Mouse (Mus musculus): ENCODE measurements around the gene Pygo2. TPM values are rescaled to one million over a fixed set of nuclear protein-coding genes. Genes with fewer than 3 reads are reported as not detected.
"Not testable (repeated sequence)": the region's sequence is repeated elsewhere in the genome, so short reads cannot be mapped to it uniquely, and the experiment has no call there.

The Pygo2 gene
- polyA plus RNA-seq, 1 experiment from 2014 or later = 43.5 TPM

DNA sequence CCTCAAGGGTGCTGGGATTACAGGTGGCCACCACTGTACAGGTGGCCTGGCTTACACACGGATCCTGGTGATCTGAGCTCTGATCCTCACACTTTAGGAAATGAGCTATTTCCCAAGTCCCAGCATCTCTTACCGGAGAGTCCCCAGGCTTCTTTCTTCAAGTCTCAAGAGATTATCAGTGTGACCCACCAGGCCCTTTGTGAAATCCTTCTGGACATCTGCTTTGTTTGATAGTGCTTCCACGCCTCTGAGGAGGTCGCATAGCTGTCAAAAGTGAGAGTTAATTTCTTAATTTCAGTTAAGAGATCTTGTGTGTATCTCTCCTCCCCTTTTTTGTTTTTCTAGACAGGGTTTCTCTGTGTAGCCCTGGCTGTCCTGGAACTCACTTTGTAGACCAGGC is 4.1 kb upstream of the Pygo2 start:
- H3K27ac ChIP-seq = no peak overlapping the region
- peaks cover 45% of the 10 kb centered on the region for H3K4me1 ChIP-seq
- H3K9ac ChIP-seq = no peak overlapping the region
- H3K27me3 ChIP-seq = no peaks in the 10 kb centered on the region
- WGBS = 86% methylated on average over 4 of the region's 4 CpGs
- H3K4me3 ChIP-seq (replicated peaks) = no peak overlapping the region
- no peaks in the 10 kb centered on the region for H3K9me3 ChIP-seq (replicated peaks)
- H3K4me2 ChIP-seq = no peak overlapping the region
- H3K36me3 ChIP-seq = peaks cover 52% of the 10 kb centered on the region
- no peak for ATAC-seq (replicated peaks; ENCODE audit: low FRiP score)

GRCm38 (mm10) chr3:89429021-89429420 is 993 bp upstream of the Pygo2 start:
- H3K36me3 ChIP-seq = peaks cover 67% of the 10 kb centered on the region

DNA sequence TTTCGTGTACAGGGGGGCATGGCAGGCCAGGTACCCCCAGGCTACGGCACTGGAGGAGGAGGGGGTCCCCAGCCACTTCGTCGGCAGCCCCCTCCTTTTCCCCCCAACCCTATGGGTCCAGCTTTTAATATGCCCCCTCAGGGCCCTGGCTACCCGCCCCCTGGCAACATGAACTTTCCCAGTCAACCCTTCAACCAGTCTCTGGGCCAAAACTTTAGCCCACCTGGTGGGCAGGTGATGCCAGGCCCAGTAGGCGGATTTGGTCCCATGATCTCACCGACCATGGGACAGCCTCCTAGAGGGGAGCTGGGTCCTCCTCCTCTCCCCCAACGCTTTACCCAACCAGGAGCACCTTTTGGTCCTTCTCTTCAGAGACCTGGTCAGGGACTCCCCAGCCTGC is 2.6 kb downstream of the Pygo2 start:
- ATAC-seq (replicated peaks; ENCODE audit: low FRiP score) = no peak
- H3K36me3 ChIP-seq = peaks cover 47% of the 10 kb centered on the region

More at GRCm38 (mm10) chr3:89429021-89429420, 993 bp upstream of the Pygo2 start:
- not testable (repeated sequence) for H3K9ac ChIP-seq; ATAC-seq (replicated peaks; ENCODE audit: low FRiP score); H3K27me3 ChIP-seq; H3K4me2 ChIP-seq; H3K4me3 ChIP-seq (replicated peaks); H3K27ac ChIP-seq; H3K9me3 ChIP-seq (replicated peaks)
- WGBS = 90% methylated on average over 7 of the region's 7 CpGs
- peaks cover 23% of the 10 kb centered on the region for H3K4me1 ChIP-seq

GRCm38 (mm10) chr3:89434532-89434931 is 4.5 kb downstream of the Pygo2 start:
- H3K4me2 ChIP-seq = no peak overlapping the region
- 86% methylated on average over 11 of the region's 11 CpGs for WGBS
- no peak overlapping the region for H3K9ac ChIP-seq

More for the DNA sequence above, 2.6 kb downstream of the Pygo2 start:
- Histone ChIP-seq H3K9ac (no peak overlapping the region), H3K4me2 (no peak overlapping the region), H3K4me3 (replicated peaks) (no peak overlapping the region), H3K4me1 (peaks cover 22% of the 10 kb centered on the region), H3K27me3 (no peaks in the 10 kb centered on the region), H3K27ac (no peak overlapping the region), H3K9me3 (replicated peaks) (no peaks in the 10 kb centered on the region)
- WGBS = 92% methylated on average over 8 of the region's 8 CpGs

GRCm38 (mm10) chr3:89435041-89435440 is 5.0 kb downstream of the Pygo2 start:
- no peaks in the 10 kb centered on the region for H3K27me3 ChIP-seq

More at GRCm38 (mm10) chr3:89434532-89434931, 4.5 kb downstream of the Pygo2 start:
- ATAC-seq (replicated peaks; ENCODE audit: low FRiP score) = no peak
- H3K27ac ChIP-seq = no peak overlapping the region
- H3K36me3 ChIP-seq = peaks cover 38% of the 10 kb centered on the region
- H3K27me3 ChIP-seq = no peaks in the 10 kb centered on the region
- H3K4me3 ChIP-seq (replicated peaks) = no peak overlapping the region
- peaks cover 30% of the 10 kb centered on the region for H3K4me1 ChIP-seq
- H3K9me3 ChIP-seq (replicated peaks) = no peaks in the 10 kb centered on the region

GRCm38 (mm10) chr3:89436176-89437113 is 6.4 kb downstream of the Pygo2 start, which contains the start of gene Pbxip1:
TSS of gene Pbxip1 (plus strand) at chr3:89436706.
- peak within 1 kb of the TSS; percentile 55 for H3K4me3 ChIP-seq (replicated peaks)
- peaks cover 41% of the 10 kb centered on the region for H3K36me3 ChIP-seq
- 4% methylated on average over 16 of the region's 16 CpGs for WGBS
- H3K27me3 ChIP-seq = no peaks in the 10 kb centered on the region
- H3K9me3 ChIP-seq (replicated peaks) = no peaks in the 10 kb centered on the region
- peak within 1 kb of the TSS; percentile 83 for H3K27ac ChIP-seq
- peaks cover 24% of the 10 kb centered on the region for H3K4me1 ChIP-seq
- peak within 1 kb of the TSS; percentile 57 for H3K9ac ChIP-seq
- peak within 1 kb of the TSS; percentile 63 for H3K4me2 ChIP-seq
- ATAC-seq (replicated peaks; ENCODE audit: low FRiP score) = peak; percentile 89

More at GRCm38 (mm10) chr3:89435041-89435440, 5.0 kb downstream of the Pygo2 start:
- no peak overlapping the region; the same call in 1 of the 2 replicates for H3K27ac ChIP-seq
- no peaks in the 10 kb centered on the region for H3K9me3 ChIP-seq (replicated peaks)
- 77% methylated on average over 7 of the region's 7 CpGs for WGBS
- H3K36me3 ChIP-seq = peaks cover 41% of the 10 kb centered on the region
- peaks cover 30% of the 10 kb centered on the region for H3K4me1 ChIP-seq
- no peak overlapping the region for H3K4me3 ChIP-seq (replicated peaks)
- no peak overlapping the region for H3K9ac ChIP-seq
- ATAC-seq (replicated peaks; ENCODE audit: low FRiP score) = no peak
- no peak overlapping the region for H3K4me2 ChIP-seq

- Histone ChIP-seq H3K9me3 (replicated peaks) (no peaks in the 10 kb centered on the region), H3K36me3 (peaks cover 38% of the 10 kb centered on the region), H3K4me2 (peak overlapping the region; percentile 63), H3K27me3 (no peaks in the 10 kb centered on the region), H3K9ac (peak overlapping the region; percentile 57), H3K4me3 (replicated peaks) (peak overlapping the region; percentile 55), H3K27ac (peak overlapping the region; percentile 83), H3K4me1 (peaks cover 20% of the 10 kb centered on the region)
- WGBS = 29% methylated on average over 5 of the region's 5 CpGs
- ATAC-seq (replicated peaks; ENCODE audit: low FRiP score) = no peak
Observed at GRCm38 (mm10) chr3:89437269-89437668, 7.3 kb downstream of the Pygo2 start.

DNA sequence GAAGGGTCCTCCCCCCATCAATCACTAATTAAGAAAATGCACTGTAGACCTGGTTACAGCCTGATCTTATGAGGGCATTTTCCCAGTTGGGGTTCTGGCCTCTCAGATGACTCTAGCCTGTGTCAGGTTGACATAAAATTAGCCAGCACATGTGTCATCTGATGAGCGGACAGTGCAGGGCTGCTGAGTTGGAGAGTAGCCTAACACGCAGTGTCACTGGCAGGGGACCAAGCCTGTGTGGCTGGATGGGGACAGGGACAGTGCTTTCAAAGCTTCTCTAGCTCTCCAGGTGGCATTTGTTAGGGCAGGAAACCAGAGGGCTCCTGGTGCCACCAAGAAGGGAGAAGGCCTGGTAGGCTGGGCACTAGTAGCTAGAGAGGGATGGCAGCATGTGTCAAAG is 10.7 kb downstream of the Pygo2 start:
- Histone ChIP-seq H3K27ac (no peak overlapping the region), H3K9me3 (replicated peaks) (no peaks in the 10 kb centered on the region), H3K4me1 (peaks cover 20% of the 10 kb centered on the region), H3K27me3 (no peaks in the 10 kb centered on the region), H3K4me3 (replicated peaks) (no peak overlapping the region), H3K9ac (no peak overlapping the region), H3K4me2 (no peak overlapping the region), H3K36me3 (peaks cover 17% of the 10 kb centered on the region)
- no peak for ATAC-seq (replicated peaks; ENCODE audit: low FRiP score)
- WGBS = 96% methylated on average over 2 of the region's 2 CpGs

- Histone ChIP-seq H3K27me3 (no peaks in the 10 kb centered on the region), H3K4me2 (no peak overlapping the region), H3K4me3 (replicated peaks) (no peak overlapping the region), H3K9ac (no peak overlapping the region), H3K9me3 (replicated peaks) (no peaks in the 10 kb centered on the region), H3K4me1 (peaks cover 25% of the 10 kb centered on the region), H3K27ac (peak overlapping the region; percentile 43), H3K36me3 (peaks cover 29% of the 10 kb centered on the region)
- 56% methylated on average over 13 of the region's 13 CpGs for WGBS
- ATAC-seq (replicated peaks; ENCODE audit: low FRiP score) = peak; percentile 19; the same call in 1 of the 2 replicates
Observed at GRCm38 (mm10) chr3:89448720-89449537, 18.9 kb downstream of the Pygo2 start.

DNA sequence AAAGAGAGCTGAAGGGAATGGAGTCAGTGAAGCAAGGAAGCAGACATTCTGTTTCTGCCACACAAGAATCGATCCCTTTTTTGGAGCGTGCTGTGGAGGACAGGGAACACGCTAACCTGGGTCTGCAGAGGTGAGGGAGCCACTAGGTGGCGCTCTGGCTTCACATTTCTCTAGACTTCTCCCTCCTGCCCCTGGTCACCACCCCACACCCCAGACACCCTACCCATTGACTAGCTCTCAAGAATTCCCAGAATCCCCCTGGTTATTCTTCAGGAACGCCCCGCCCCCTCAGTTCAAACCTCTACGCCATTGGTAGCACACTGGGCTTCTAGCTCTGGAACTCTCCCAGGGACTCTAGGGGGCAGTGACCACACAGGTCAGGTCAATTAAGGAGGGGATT is 19.5 kb downstream of the Pygo2 start:
- Histone ChIP-seq H3K27me3 (no peaks in the 10 kb centered on the region), H3K36me3 (peaks cover 25% of the 10 kb centered on the region), H3K4me3 (replicated peaks) (no peak overlapping the region), H3K27ac (0 out of 2 replicates have a peak overlapping the region, but pooled peaks have one; percentile 43), H3K4me2 (no peak overlapping the region), H3K9ac (no peak overlapping the region), H3K4me1 (peaks cover 28% of the 10 kb centered on the region), H3K9me3 (replicated peaks) (no peaks in the 10 kb centered on the region)
- 49% methylated on average over 7 of the region's 7 CpGs for WGBS
- peak; percentile 75 for ATAC-seq (replicated peaks; ENCODE audit: low FRiP score)

DNA sequence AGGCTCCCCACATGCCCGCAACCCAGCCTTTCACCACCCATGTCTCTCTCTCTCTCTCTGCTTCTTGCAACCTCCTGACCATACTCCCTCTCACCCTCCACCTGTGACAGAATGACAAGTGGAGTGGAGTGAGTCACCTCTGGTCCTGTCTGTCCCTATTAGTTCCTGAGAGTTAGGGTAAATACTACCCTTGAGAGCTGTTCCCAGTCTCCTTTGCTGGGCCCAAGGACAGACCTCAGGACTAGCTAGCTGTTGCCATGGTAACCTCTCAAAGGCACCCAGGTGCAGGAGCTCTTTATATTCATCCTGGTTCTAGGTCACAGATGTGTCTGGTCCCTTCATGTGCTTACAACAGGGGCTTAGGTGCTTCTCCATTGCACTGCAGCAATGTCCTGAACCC is 21.9 kb downstream of the Pygo2 start:
- Histone ChIP-seq H3K4me1 (peaks cover 33% of the 10 kb centered on the region), H3K9me3 (replicated peaks) (no peaks in the 10 kb centered on the region), H3K36me3 (peaks cover 4% of the 10 kb centered on the region), H3K4me3 (replicated peaks) (no peak overlapping the region), H3K27me3 (no peaks in the 10 kb centered on the region), H3K9ac (0 out of 2 replicates have a peak overlapping the region, but pooled peaks have one; percentile 10), H3K27ac (no peak overlapping the region), H3K4me2 (no peak overlapping the region)
- 83% methylated on average over 1 of the region's 1 CpGs for WGBS
- ATAC-seq (replicated peaks; ENCODE audit: low FRiP score) = no peak

Measured in kidney, embryonic 15.5 days (tissue).